Mouse (Mus musculus) stomach, postnatal 0 days (tissue): ENCODE measurements around the gene Pwwp2b. TPM values are rescaled to one million over a fixed set of nuclear protein-coding genes. Genes with fewer than 3 reads are reported as not detected.

ENCODE experiments used
- ATAC-seq: fragments of 200-750 bp; cut with Nextera tagmentation; 2 replicates; pipeline ENCODE4 v1.8.0; 2017; ENCODE audit not compliant: low FRiP score, low TSS enrichment
- DNase-seq: peaks from one replicate; pipeline ENCODE4 v3.0.0-alpha.2; 2016; ENCODE audit warnings: low spot score
- H3K27ac ChIP-seq: fragments of 300-500 bp; sonication (generic); replicated peaks from 2 replicates; pipeline ENCODE4 v1.5.1; 2014; ENCODE audit warnings: mild to moderate bottlenecking, control low read depth
- H3K27me3 ChIP-seq: fragments of 300-500 bp; sonication (generic); 2 replicates; pipeline ENCODE4 v1.6.1; 2014; ENCODE audit warnings: low read length; ENCODE audit not compliant: control insufficient read depth, insufficient read depth
- H3K36me3 ChIP-seq: fragments of 300-500 bp; sonication (generic); 2 replicates; pipeline ENCODE4 v1.6.1; 2014; ENCODE audit warnings: low read length, mixed read lengths; ENCODE audit not compliant: control insufficient read depth, insufficient read depth
- H3K4me1 ChIP-seq: fragments of 300-500 bp; sonication (generic); replicated peaks from 2 replicates; pipeline ENCODE4 v1.6.1; 2014; ENCODE audit warnings: antibody characterized with exemption; ENCODE audit not compliant: control insufficient read depth, insufficient read depth
- H3K4me2 ChIP-seq: fragments of 300-500 bp; sonication (generic); replicated peaks from 2 replicates; pipeline ENCODE4 v1.6.1; 2014; ENCODE audit warnings: low read depth, mild to moderate bottlenecking, control low read depth, moderate library complexity
- H3K4me3 ChIP-seq: fragments of 300-500 bp; sonication (generic); 2 replicates; pipeline ENCODE4 v1.5.1; 2014; ENCODE audit warnings: low read depth, low read length, control low read depth
- H3K9ac ChIP-seq: fragments of 300-500 bp; sonication (generic); 2 replicates; pipeline ENCODE4 v1.6.1; 2014; ENCODE audit warnings: mild to moderate bottlenecking, low read length, control low read depth, mixed read lengths
- H3K9me3 ChIP-seq: fragments of 300-500 bp; sonication (generic); 2 replicates; pipeline ENCODE4 v1.6.1; 2016; ENCODE audit warnings: low read length; ENCODE audit not compliant: control insufficient read depth
- CTCF ChIP-seq: IDR thresholded peaks from 2 replicates; pipeline ENCODE4 v1.5.1; 2016; ENCODE audit warnings: antibody characterized with exemption, low read depth, mild to moderate bottlenecking, moderate library complexity
- EP300 ChIP-seq: optimal IDR thresholded peaks from 2 replicates; pipeline ENCODE3; 2016; ENCODE audit warnings: antibody characterized with exemption
- WGBS: fragments of 180-500 bp; shearing (Covaris S2); extraction: QIAGEN DNeasy Blood & Tissue Kit; methylation state at CpG from one replicate; pipeline ENCODE4 v1.1.7; 2014; 5-methylcytosine and 5-hydroxymethylcytosine counted together
- polyA plus RNA-seq: library from polyadenylated mRNA; unstranded; fragments of >200 nt; fragmentation: Nextera tagmentation; extraction: Ambion mirVana; gene quantifications from 2 replicates; pipeline ENCODE4 v1.2.1, GENCODE M21; 2015

The Pwwp2b gene
- polyA plus RNA-seq, 1 experiment from 2014 or later = 16.0 TPM

DNA sequence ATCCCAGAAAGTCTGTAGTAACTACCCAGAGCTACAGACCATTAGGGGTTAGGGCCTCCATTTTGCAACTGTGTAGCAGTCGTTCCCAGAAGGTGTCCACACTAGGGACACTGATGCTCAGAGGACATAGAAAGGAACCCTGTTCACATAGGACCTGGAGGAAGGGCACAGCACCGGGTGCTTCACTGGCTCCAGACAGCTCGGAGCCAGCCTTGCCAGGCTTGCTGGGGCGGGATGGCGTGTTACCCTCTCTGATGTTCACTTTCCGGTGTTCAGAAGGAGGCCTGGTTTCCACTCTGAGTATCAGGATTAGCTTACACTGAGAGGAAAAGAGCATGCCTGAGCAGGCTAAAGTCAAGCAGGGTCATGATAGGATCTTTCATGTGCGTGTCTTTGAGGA lies 32.3 kb upstream of the Pwwp2b start:
- no peak for ATAC-seq

DNA sequence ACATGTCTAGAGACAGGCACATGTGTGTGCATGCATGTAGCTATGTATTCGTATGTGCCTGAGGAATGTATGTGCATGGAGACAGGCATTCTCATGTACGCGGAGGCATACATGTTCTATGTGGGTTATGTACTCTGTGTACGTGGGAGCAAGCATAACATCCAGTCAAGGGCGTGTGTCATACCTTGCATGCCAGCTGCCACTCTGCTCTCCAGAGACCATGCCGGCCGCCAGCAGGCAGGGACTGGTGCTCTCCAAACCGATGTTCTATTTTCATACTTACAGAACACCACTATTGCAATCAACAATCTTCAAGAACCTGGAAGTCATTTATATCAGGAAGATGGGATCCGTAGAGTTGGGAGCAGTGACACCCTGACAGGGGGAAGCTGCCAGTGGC lies 31.8 kb upstream of the Pwwp2b start:
- Histone ChIP-seq H3K4me2 (no peak overlapping the region), H3K36me3 (no peaks in the 10 kb centered on the region), H3K4me3 (no peak overlapping the region), H3K27ac (no peak overlapping the region), H3K4me1 (0 out of 2 replicates have a peak, but pooled peaks cover 3% of the 10 kb centered on the region), H3K9ac (no peak overlapping the region), H3K27me3 (no peaks in the 10 kb centered on the region), H3K9me3 (no peaks in the 10 kb centered on the region)
- no peak for TF ChIP-seq EP300
- no peak for TF ChIP-seq CTCF
- 86% methylated on average over 9 of the region's 9 CpGs for WGBS
- DNase-seq (no peak), ATAC-seq (no peak)

More for the DNA sequence above, 32.3 kb upstream of the Pwwp2b start:
- no peaks in the 10 kb centered on the region for H3K36me3 ChIP-seq
- DNase-seq = no peak
- 76% methylated on average over 7 of the region's 7 CpGs for WGBS
- no peaks in the 10 kb centered on the region for H3K27me3 ChIP-seq
- 0 out of 2 replicates have a peak, but pooled peaks cover 3% of the 10 kb centered on the region for H3K4me1 ChIP-seq
- H3K4me2 ChIP-seq = no peak overlapping the region
- no peak overlapping the region for H3K9ac ChIP-seq
- H3K9me3 ChIP-seq = no peaks in the 10 kb centered on the region
- no peak overlapping the region for H3K27ac ChIP-seq
- H3K4me3 ChIP-seq = no peak overlapping the region
- TF ChIP-seq CTCF (no peak), EP300 (no peak)

DNA sequence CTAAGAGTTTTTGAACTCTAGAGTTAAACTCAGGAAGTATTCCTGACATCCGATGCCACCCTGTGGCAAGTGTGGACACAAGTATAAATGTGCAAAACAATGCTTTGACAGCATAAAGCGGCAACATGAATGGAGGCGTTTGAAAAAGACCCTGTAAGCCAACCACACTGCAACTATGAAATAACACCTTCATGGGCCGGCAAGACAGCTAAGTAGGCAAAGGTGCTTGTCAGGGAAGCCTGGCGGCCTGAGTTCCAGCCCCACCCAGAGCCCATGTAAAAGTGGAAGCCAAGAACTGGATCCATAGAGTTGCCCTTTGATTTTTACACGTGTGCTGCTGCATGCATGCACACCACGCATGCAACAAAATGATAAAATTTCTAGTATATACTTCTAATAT lies 31.2 kb upstream of the Pwwp2b start:
- DNase-seq (no peak), ATAC-seq (no peak)
- 0 out of 2 replicates have a peak, but pooled peaks cover 3% of the 10 kb centered on the region for H3K4me1 ChIP-seq
- H3K9me3 ChIP-seq = no peaks in the 10 kb centered on the region
- H3K4me2 ChIP-seq = no peak overlapping the region
- TF ChIP-seq CTCF = 0 out of 2 replicates have a peak, but pooled peaks have one; percentile 4
- no peak for TF ChIP-seq EP300
- 78% methylated on average over 7 of the region's 7 CpGs for WGBS
- H3K4me3 ChIP-seq = no peak overlapping the region
- no peak overlapping the region for H3K9ac ChIP-seq
- H3K27me3 ChIP-seq = no peaks in the 10 kb centered on the region
- H3K27ac ChIP-seq = no peak overlapping the region
- H3K36me3 ChIP-seq = no peaks in the 10 kb centered on the region

DNA sequence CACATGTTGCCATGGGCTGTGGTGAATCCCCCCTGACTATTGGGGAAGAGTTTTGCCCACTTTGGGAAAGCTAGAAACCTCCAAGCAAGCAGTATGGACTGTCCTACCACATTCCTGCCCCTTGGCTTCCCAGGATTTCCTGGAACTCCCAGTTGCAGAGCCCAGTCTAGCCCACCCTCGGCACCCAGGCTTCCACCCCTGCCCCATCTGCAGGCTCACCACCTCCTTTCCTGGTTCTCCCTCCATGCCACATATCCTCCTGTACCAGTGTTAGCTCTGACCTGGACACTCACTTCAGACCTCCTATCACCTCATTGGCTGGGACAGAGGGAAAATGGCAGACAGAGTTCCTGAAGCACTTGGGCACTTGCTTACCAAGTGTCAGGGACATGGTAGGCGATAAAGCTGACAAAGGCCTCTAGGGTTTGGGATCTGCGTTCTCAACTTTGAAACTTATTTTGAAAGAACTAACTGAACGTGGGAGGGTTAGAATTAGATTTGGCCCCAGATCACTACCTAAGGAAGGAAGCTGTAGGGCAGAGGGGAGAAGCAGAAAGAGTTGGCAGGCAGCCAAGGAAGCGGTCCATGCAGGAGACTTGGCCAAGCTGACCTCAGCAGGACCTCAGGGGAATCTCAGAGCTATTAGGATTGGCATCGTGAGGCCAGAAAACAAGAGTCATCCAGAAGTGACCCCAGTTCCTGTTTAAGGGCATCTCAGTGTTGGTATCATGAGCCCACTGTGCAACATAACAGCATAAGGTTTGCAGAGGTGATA lies 29.5 kb upstream of the Pwwp2b start:
- H3K27me3 ChIP-seq = no peaks in the 10 kb centered on the region
- no peaks in the 10 kb centered on the region for H3K4me1 ChIP-seq
- H3K36me3 ChIP-seq = no peaks in the 10 kb centered on the region
- ATAC-seq (no peak), DNase-seq (no peak)
- no peaks in the 10 kb centered on the region for H3K9me3 ChIP-seq
- H3K4me2 ChIP-seq = no peak overlapping the region
- WGBS = 59% methylated on average over 6 of the region's 6 CpGs
- no peak overlapping the region for H3K4me3 ChIP-seq
- no peak for TF ChIP-seq CTCF
- no peak for TF ChIP-seq EP300
- H3K27ac ChIP-seq = no peak overlapping the region
- H3K9ac ChIP-seq = no peak overlapping the region

DNA sequence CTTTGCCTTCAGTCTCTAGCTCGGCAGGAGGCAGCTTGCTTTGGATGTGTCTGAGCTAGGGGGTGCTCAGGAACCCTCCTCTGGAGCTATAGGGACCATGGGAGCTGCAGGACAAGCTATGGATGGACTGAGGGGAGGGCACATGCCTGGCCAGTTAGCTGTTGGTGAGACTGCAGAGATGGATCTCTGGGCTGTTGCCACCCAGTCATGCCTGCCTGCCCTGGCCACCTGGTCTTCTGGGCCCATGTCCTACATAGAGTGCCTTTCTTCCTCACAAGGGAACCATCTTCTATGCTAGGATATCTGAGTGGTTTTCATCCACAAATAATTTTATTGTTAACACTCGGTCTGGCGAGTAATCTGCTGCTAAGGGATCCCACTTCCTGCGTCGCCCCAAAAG lies 28.8 kb upstream of the Pwwp2b start:
- no peak for ATAC-seq
- TF ChIP-seq EP300 (no peak), CTCF (no peak)
- Histone ChIP-seq H3K9ac (no peak overlapping the region), H3K36me3 (no peaks in the 10 kb centered on the region), H3K9me3 (no peaks in the 10 kb centered on the region), H3K27me3 (no peaks in the 10 kb centered on the region), H3K4me3 (no peak overlapping the region), H3K4me1 (no peaks in the 10 kb centered on the region), H3K27ac (peak overlapping the region; percentile 35; the same call in 1 of the 2 replicates), H3K4me2 (no peak overlapping the region)
- no peak for DNase-seq
- 65% methylated on average over 5 of the region's 5 CpGs for WGBS

DNA sequence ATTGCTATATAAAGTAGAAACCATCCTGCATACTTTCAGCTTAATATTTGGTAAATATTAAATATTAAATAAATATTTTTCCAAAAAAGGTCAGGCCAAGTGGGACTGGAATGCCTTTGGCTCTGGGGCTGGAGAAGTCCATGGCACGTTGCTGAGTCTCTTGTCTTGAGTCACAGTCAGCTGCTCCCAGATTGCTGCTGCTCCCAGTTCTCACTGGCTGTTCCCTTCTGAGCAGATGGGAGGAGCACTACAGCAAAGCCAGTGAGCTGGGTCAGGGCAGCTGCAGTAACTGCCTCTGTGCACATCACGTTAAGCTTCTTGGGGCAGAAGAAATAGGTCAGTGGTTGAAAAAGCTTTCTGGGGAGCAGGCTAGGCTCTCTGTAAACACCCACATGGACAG lies 28.0 kb upstream of the Pwwp2b start:
- no peak for TF ChIP-seq EP300
- TF ChIP-seq CTCF = peak; percentile 48

More for the DNA sequence above, 28.0 kb upstream of the Pwwp2b start:
- Histone ChIP-seq H3K9ac (no peak overlapping the region), H3K27ac (no peak overlapping the region), H3K9me3 (no peaks in the 10 kb centered on the region), H3K4me2 (no peak overlapping the region), H3K27me3 (no peaks in the 10 kb centered on the region), H3K4me3 (no peak overlapping the region), H3K36me3 (no peaks in the 10 kb centered on the region), H3K4me1 (no peaks in the 10 kb centered on the region)
- DNase-seq (no peak), ATAC-seq (peak; percentile 64; the same call in 1 of the 2 replicates)
- WGBS = 8% methylated on average over 2 of the region's 2 CpGs
